Mouse (Mus musculus): Measurements from ENCODE around the gene Fcmr.

The Fcmr gene

GRCm38 (mm10) chr1:130864238-130864637, 1.2 kb upstream of the Fcmr start:
- DNase-seq, result no peak

GRCm38 (mm10) chr1:130864741-130865140, 728 bp upstream of the Fcmr start:
- DNase-seq, result no peak

DNA sequence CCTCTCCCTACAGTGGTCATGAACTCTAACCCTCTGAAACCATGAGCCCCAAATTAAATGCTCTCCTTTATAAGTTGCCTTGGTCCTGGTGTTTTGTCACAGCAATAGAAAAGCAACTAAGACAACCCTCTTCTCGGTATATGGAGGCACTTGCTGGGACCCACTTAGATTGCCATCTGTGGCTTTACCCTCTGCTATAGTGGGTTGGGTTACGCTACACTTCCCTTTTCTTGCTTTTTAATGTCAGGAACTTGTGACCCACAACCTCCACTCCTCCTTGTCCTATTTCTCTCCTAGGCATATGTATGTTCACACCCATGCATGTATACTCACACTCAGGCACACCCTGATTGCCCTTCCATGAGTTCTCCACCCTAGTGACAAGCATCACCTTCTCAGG, 7.4 kb downstream of the Fcmr start:
- no peak for DNase-seq

GRCm38 (mm10) chr1:130875139-130875538, 9.7 kb downstream of the Fcmr start:
- DNase-seq, result peak; percentile 61 to 70

DNA sequence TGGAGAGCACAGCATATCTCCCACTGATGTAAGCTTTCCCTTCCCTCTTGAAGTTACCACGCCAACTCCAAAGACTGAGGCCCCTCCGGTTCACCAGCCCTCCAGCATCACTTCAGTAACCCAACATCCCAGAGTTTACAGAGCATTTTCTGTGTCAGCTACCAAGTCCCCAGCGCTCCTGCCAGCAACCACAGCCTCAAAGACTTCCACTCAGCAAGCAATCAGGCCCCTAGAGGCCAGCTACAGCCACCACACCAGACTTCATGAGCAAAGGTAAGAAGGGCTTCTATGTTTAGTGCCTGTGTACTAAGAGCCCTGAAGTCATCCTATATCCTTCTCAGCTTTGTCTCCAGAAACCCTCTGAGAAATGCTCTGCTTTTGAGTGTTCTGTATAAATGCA, 10.4 kb downstream of the Fcmr start:
- no peak for DNase-seq

DNA sequence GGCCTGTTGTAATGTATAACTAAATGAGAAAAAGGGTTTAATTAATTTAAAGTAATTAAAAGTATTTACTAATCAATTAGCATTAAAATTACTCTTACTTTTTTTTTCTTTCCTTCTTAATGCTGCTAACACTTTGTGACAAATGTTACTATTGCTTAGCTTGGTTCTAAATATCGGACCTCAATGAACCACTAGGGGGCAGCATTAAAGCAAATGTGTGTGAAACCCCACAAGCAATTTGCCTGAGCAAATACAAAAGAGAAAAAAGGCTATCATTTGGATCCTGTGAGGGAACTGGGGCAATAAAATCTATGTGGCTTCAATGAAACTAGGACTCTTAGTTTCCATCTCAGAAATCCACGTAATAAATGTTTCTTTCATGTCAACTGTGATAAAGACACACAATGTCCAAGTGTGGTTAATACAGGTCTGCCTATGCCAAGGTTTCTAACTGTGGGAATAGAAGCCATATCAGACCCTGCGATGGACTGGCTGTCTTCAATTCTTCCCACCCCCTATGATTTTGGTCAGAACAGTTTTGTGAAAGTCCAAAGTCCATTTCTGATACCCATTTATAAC, 11.6 kb downstream of the Fcmr start:
- DNase-seq, result peak; percentile 62 to 74

DNA sequence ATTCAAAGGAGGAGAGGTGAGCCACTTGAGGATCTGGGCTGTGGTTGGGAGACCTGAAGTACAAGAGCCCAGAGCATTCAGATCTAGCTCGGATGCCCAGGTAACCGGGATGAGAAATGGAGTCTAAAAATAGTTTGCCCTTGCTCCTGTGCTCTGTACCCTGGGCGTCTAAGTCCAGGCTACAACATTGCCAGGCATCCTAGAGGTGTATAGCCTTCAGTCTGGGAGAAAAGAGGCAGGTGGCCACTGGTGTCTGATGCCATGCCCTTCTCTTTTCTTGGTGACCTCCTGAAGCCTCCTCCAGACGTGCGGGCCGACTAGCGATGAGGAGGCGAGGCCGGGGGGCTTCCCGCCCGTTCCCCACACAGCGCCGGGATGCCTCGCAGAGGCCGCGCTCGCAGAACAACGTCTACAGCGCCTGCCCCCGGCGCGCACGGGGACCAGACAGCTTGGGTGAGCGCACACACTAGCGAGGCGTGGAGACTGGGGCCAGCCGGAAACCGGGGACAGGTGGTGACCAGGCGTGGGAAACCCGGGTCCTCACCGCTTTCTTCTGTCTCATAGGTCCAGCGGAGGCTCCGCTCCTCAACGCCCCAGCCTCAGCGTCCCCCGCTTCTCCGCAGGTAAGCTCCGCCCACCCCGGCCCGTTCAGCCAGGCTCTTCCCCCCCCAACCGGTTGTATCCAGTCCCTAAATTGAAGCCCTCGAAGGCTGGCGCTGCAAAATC, 12.6 kb downstream of the Fcmr start:
- peak; percentile 38 to 66 for DNase-seq

DNA sequence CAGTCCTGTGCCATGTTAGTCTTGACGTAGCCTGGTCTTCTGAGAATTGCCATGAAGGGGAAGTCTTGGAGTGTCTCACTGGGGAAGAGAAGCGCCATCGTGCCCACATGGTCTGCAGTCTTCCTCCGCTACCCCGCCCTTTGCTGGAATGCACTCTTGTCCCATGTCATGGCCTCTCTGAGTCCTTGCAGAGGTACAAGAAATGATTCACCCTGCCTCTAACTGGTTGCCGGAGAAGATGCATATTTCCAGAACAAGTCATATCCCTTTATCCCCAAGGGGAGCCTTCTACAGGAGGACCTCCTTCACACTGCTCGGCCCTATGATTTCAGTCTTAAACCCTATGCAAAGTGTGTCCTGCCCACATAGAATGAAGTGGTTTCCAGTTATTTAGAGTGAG, 14.5 kb downstream of the Fcmr start:
- DNase-seq, result no peak

DNA sequence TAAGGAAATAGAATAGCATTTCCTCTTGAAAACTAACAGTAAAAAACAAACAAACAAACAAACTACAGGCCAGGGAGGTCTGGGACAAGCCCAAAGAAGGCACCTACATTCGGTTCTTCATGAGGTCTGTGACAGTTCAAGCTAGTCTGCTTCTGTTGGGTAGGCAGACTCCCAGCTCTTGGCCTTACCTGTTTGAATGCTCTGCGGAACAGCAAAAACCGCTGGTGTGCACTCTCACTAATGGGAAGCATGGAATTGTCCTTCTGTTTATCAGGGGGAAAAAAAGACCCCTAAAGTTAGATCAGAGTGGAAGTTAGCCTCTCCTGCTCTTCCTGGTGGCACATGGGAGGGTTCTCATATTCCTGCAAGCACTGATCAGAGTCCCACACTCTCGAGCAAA, 17.7 kb downstream of the Fcmr start:
- DNase-seq, result no peak

DNA sequence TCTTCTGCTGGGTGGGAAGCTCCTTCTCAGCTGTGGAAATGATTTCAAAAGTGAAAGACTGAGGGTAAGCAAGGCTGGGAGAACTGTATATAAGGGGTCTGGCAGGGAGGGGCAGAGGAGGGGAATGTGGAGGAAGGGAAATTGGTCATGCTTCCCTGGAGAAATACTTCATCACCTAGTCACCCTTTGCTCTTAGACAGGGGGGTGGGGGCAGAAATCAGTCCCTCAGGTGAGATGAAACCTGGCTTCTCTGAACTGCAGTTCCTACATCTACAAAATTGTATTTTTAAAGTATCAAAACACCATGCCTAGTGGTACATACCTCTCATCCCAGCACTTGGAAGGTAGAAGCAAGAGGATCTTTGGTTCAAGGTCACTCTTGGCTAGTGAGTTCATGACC, 21.9 kb downstream of the Fcmr start, which contains the start of gene Il24:
Gene Il24, minus strand, starts transcription at position 101 of the 400 bp plus-strand sequence.
- DNase-seq, result no peak

DNA sequence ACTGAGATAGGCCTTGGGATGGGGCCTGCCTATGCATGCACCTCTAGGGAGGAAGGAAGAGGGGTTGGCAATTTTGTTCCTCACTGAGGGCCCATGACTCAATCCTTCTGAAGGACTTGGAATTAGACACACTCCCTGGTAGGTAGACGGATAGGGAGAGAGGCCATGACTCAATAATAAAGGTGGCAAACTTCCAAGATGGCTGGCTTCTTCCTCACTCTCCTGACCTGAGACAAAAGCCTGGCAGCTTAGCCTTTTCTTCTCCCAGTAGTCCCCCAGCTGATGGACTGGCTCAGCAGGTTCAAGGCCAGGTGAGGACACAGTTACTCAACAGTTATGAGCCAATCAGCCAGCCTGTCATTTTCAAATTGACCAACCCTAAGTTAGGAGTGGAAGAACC, 27.0 kb downstream of the Fcmr start:
- DNase-seq, result no peak

DNA sequence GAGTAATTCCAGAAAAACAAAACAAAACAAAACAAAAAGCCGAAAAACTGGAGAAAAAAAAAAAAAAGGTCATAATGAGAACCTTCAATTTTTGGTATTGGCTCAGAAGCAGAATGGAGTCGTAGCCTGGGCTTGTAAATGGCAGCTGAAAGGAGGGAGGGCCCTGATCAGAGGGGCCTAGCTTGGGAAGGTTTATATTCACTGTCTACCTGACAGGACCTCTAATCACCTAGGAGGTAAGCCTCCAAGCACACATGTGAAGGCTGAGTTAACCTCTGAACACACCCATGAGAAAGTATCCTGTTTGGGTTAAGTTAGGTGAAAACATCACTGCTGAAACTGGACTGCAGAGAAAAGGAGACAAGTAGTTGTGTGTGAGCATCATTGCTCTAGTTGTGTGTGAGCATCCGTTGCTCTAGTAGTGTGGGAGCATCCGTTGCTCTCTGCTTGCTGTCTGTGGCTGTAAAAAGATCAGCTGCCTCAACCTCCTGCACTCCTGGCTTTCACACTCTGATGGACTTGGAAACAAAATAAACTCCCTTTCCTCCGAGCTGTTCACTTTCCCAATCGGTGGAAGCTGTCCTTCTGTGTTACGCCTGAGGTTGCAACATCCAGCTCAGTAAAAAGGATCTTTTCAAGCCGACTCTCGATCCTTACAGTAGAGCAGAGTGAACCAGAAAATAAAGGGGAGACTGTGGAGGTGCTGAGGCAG, 28.0 kb downstream of the Fcmr start:
- no peak for DNase-seq

- no peak for DNase-seq
Observed at GRCm38 (mm10) chr1:130894468-130894867, 29.0 kb downstream of the Fcmr start.

GRCm38 (mm10) chr1:130902505-130902904, 37.0 kb downstream of the Fcmr start:
- no peak for DNase-seq

- no peak for DNase-seq
Observed at GRCm38 (mm10) chr1:130911401-130912010, 46.0 kb downstream of the Fcmr start, which contains the start of gene Il20. Gene Il20, minus strand, starts transcription at chr1:130911451.

DNA sequence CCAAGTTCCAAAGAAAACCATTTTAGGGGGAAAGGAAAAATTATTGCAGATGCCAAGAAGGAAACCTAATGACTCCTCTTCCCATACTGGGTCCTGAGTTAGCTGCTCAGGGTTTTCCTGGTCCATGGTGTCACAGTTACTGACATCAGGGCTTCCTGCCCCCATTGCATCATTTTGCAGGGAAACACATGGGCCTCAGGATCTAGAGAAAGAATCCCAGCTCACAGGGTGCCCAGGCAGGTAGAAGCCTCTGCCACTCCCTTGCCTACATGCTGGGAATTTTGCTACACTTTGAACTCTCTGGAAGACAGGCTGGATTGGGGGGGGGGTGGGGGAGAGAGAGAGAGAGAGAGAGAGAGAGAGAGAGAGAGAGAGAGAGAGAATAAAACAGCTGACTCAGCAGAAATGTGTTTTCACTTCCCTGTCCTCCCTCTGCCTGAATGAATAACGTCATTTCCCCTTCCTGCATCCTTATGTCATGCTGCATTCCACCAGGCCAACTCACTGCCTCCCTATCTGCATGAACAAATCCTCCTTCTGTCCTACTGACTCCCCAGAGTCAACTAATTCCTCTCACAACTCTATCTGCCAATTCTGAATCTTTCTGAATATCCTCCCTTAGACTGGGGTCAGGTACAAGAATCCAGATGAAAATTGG, 53.0 kb downstream of the Fcmr start:
- DNase-seq, result no peak

- peak in 1 of 2 experiments; percentile 26 for DNase-seq
Observed at GRCm38 (mm10) chr1:130926484-130926883, 61.0 kb downstream of the Fcmr start.
